Mouse (Mus musculus) bone marrow, adult 2 months (tissue): Measurements from ENCODE around the gene Ncf1.

Experiments used
- CTCF ChIP-seq: fragments of 200-500 bp; IDR thresholded peaks from 2 replicates; pipeline ENCODE4 v1.5.1; 2011; ENCODE audit warnings: low read length, control low read depth; ENCODE audit not compliant: control insufficient read depth, insufficient read depth
- POLR2A ChIP-seq: fragments of 200-500 bp; IDR thresholded peaks from 2 replicates; pipeline ENCODE4 v1.6.1; 2011; ENCODE audit warnings: low read depth, mild to moderate bottlenecking, control low read depth, low read length, borderline replicate concordance; ENCODE audit not compliant: control insufficient read depth

GRCm38 (mm10) chr5:134183880-134184808 is 45.3 kb downstream of the Ncf1 start, which contains the start of gene Gtf2ird2:
- TF ChIP-seq CTCF (no peak; the same call in 1 of the 2 replicates), POLR2A (peak; percentile 17; the same call in 1 of the 2 replicates)
